Mouse (Mus musculus) lung, embryonic 14.5 days (tissue): ENCODE measurements around the gene Usp12. TPM values are rescaled to one million over a fixed set of nuclear protein-coding genes. Genes with fewer than 3 reads are reported as not detected.
"Not testable (repeated sequence)": the region's sequence is repeated elsewhere in the genome, so short reads cannot be mapped to it uniquely, and the experiment has no call there.

ENCODE experiments used
- ATAC-seq: fragments of 200-750 bp; cut with Nextera tagmentation; 2 replicates; pipeline ENCODE4 v1.8.0; 2017; ENCODE audit warnings: mild to moderate bottlenecking, moderate TSS enrichment, moderate library complexity; ENCODE audit not compliant: insufficient read depth
- DNase-seq: peaks from one replicate; pipeline ENCODE4 v3.0.0-alpha.2; 2015
- H3K27ac ChIP-seq: fragments of 300-500 bp; sonication (generic); 2 replicates; pipeline ENCODE4 v1.5.1; 2014; ENCODE audit warnings: low read depth, mild to moderate bottlenecking, moderate library complexity
- H3K27me3 ChIP-seq: fragments of 300-500 bp; sonication (generic); 2 replicates; pipeline ENCODE4 v1.6.1; 2014; ENCODE audit warnings: low read length, control low read depth; ENCODE audit not compliant: insufficient read depth
- H3K36me3 ChIP-seq: fragments of 300-500 bp; sonication (generic); 2 replicates; pipeline ENCODE4 v1.6.1; 2014; ENCODE audit warnings: control low read depth; ENCODE audit not compliant: insufficient read depth
- H3K4me1 ChIP-seq: fragments of 300-500 bp; sonication (generic); 2 replicates; pipeline ENCODE4 v1.6.1; 2014; ENCODE audit warnings: antibody characterized with exemption, control low read depth; ENCODE audit not compliant: insufficient read depth
- H3K4me2 ChIP-seq: fragments of 300-500 bp; sonication (generic); 2 replicates; pipeline ENCODE4 v1.6.1; 2014; ENCODE audit warnings: mild to moderate bottlenecking
- H3K4me3 ChIP-seq: fragments of 300-500 bp; sonication (generic); 2 replicates; pipeline ENCODE4 v1.5.1; 2014; ENCODE audit warnings: low read depth, low read length
- H3K9ac ChIP-seq: fragments of 300-500 bp; sonication (generic); 2 replicates; pipeline ENCODE4 v1.6.1; 2014
- H3K9me3 ChIP-seq: fragments of 300-500 bp; sonication (generic); 2 replicates; pipeline ENCODE4 v1.6.1; 2016; ENCODE audit warnings: low read depth, low read length, control low read depth
- CTCF ChIP-seq: IDR thresholded peaks from 2 replicates; pipeline ENCODE4 v1.5.1; 2016; ENCODE audit warnings: antibody characterized with exemption, low read depth
- WGBS: fragments of 180-500 bp; shearing (Covaris S2); extraction: QIAGEN DNeasy Blood & Tissue Kit; methylation state at CpG from one replicate; pipeline ENCODE4 v1.1.7; 2014; 5-methylcytosine and 5-hydroxymethylcytosine counted together
- polyA plus RNA-seq: library from polyadenylated mRNA; unstranded; fragments of >200 nt; fragmentation: Nextera tagmentation; extraction: Ambion mirVana; gene quantifications from 2 replicates; pipeline ENCODE4 v1.2.1, GENCODE M21; 2014

The Usp12 gene
- polyA plus RNA-seq, 1 experiment from 2014 or later = 13.7 TPM

DNA sequence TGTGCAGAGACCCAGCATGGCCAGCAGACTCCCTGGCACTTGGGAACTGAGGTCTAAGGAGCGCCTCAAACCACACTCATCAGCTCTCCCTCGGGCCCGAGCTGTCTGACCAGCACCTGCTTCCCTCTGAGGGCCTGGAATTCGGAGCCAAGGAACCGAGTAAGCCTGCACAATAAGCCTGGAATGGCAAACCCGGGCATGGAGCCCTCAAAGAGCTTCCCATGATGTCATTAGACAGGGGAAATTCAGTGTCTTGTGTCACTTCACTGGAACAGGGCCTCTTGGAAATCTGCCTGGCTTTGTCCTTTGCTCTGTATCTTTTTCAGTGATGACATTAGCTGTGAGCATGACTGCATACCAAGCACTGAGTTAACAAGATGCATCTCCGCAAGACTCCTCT lies 44.5 kb downstream of the Usp12 start:
- H3K4me3 ChIP-seq = no peak overlapping the region
- H3K4me1 ChIP-seq = no peaks in the 10 kb centered on the region
- DNase-seq (no peak), ATAC-seq (no peak)
- no peaks in the 10 kb centered on the region for H3K9me3 ChIP-seq
- H3K27me3 ChIP-seq = no peaks in the 10 kb centered on the region
- peaks cover 46% of the 10 kb centered on the region for H3K36me3 ChIP-seq
- 80% methylated on average over 7 of the region's 7 CpGs for WGBS
- no peak overlapping the region for H3K27ac ChIP-seq
- no peak for TF ChIP-seq CTCF
- no peak overlapping the region for H3K4me2 ChIP-seq
- H3K9ac ChIP-seq = no peak overlapping the region

DNA sequence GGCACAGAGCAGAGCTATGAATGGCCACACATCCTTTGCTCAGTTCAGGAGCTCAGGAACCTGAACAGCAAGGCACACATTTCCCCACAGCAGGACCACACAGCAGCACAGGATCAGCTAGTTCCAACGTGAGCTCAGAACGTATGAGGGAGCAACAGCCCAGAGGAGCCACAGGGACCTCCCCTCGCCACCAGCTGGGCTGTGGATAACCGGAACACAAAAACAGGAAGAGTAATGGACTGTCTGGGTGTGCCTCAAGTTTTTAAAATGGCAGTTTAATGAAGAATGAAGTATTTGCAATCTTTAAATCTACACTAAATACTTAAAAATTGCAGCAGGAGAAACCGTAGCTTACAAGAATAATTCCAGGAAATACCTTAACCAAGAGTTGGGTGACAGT lies 44.9 kb downstream of the Usp12 start:
- H3K36me3 ChIP-seq = peaks cover 46% of the 10 kb centered on the region
- no peak for ATAC-seq
- DNase-seq = no peak
- no peaks in the 10 kb centered on the region for H3K4me1 ChIP-seq
- no peaks in the 10 kb centered on the region for H3K9me3 ChIP-seq
- no peak overlapping the region for H3K27ac ChIP-seq
- TF ChIP-seq CTCF = no peak
- H3K4me2 ChIP-seq = no peak overlapping the region
- 58% methylated on average over 5 of the region's 5 CpGs for WGBS
- no peaks in the 10 kb centered on the region for H3K27me3 ChIP-seq
- H3K4me3 ChIP-seq = no peak overlapping the region
- H3K9ac ChIP-seq = no peak overlapping the region

DNA sequence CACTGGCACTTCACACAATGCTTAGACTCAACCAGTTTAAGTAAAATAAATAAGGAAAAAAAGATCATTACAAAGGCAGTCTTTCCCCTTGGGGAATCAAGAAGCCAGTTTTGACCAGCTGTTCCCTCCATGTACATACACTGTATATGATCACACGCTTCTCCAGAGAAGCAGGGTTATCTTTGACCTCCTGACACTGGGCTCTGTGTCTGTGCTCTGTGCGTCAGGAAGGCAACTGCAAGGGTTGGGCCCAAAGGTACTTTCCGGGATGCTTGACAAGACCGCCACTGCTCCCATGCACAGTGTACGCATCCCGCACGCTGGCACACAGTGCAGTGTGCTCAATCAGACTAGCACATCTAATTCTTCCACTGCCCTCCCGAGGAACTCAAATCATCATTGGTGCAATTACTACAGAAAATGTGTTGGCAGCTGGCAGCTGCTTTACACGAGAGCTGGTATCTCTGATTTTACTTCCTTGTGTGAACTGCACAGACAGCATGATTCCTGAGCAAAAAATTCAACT lies 57.8 kb downstream of the Usp12 start:
- Histone ChIP-seq H3K4me1 (no peaks in the 10 kb centered on the region), H3K4me3 (no peak overlapping the region), H3K27ac (no peak overlapping the region), H3K27me3 (no peaks in the 10 kb centered on the region), H3K9me3 (no peaks in the 10 kb centered on the region), H3K36me3 (peaks cover 49% of the 10 kb centered on the region), H3K4me2 (no peak overlapping the region), H3K9ac (no peak overlapping the region)
- no peak for TF ChIP-seq CTCF
- no peak for DNase-seq
- ATAC-seq = no peak
- 80% methylated on average over 9 of the region's 9 CpGs for WGBS

DNA sequence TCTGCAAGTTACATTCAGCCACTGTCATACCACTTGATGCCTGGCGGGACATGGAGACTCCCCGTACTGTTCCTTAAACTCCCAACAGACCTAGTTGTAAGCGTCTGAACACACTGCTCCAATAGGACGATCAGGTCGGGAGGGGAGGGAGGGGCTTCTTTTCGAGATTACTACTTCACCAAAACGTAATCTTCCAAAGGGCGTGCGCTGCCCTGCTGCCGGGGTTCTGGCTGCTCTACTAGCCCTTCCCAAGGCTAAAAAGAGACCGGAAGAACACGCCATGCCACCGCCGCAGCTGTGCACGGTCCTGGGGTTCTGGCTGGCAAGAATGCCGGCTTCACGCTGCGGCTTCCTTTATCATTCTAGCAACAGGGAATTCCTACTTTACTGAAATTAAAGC lies 58.5 kb downstream of the Usp12 start:
- no peak for DNase-seq
- Histone ChIP-seq H3K4me3 (no peak overlapping the region), H3K36me3 (peaks cover 49% of the 10 kb centered on the region), H3K4me1 (no peaks in the 10 kb centered on the region), H3K27ac (no peak overlapping the region), H3K9ac (no peak overlapping the region), H3K4me2 (no peak overlapping the region), H3K9me3 (no peaks in the 10 kb centered on the region), H3K27me3 (no peaks in the 10 kb centered on the region)
- TF ChIP-seq CTCF = no peak
- WGBS = 75% methylated on average over 18 of the region's 18 CpGs
- ATAC-seq = no peak

DNA sequence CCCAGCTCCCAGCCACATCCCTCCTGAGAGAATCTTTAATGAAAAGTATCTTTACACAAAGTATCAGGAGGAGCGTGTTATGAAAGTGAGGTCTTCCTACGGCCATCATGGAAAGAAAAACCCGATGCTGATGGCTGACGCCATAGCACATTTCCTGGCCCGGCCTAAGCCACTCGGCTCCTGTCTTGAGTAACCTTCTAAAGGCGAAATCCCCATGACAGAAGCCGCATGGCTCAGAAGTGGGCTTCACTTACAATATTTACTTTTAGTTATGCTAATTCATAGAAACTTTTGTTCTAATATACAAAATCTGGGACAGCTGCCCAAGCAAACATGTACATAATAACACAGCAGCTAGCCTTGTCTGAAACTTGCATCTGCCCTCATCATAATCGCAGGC lies 59.8 kb downstream of the Usp12 start:
- H3K4me3 ChIP-seq, H3K9me3 ChIP-seq, H3K27me3 ChIP-seq, H3K4me1 ChIP-seq, H3K27ac ChIP-seq, DNase-seq, H3K4me2 ChIP-seq, H3K9ac ChIP-seq: not testable (repeated sequence)
- WGBS = 70% methylated on average over 1 of the region's 9 CpGs
- H3K36me3 ChIP-seq = peaks cover 43% of the 10 kb centered on the region
- ATAC-seq = peak; percentile 42; the same call in 1 of the 2 replicates

DNA sequence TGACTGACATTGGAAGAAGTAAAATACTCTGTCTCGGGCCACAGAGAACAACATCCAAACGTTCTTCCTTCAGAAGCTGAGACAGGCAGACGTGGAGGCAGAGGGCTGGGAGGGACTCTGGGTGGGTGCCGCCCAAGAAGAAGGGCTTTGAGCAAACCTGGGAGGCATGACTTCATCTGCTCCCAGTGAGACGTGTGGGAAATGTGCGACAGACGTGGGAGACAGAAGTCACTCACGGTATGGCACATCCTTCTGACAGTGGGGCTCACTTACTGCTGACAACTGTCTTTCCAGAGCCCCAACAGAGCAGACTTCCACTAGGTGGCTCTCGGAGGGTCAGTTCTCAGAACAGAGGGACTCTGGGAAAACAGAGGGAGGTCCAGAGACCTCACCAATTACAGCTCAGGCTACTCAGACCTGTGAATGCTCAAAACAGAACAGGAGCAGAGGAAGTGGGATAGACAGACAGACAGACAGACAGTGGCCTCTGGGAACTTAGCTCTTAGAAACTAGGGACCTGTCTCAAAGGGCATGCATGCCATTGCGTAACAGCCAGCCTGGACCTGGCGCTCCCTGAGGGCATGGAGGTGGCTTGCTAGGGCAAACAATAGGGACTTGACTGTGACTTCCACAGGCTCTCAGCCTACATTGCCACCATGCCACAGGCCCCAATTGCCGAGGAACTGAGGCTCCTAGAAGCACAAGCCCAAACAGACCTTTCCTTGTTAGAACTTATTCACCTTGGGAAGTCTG lies 60.7 kb downstream of the Usp12 start:
- Histone ChIP-seq H3K4me2 (no peak overlapping the region), H3K9me3 (no peaks in the 10 kb centered on the region), H3K36me3 (peaks cover 34% of the 10 kb centered on the region), H3K27ac (no peak overlapping the region), H3K9ac (no peak overlapping the region), H3K4me3 (no peak overlapping the region), H3K27me3 (no peaks in the 10 kb centered on the region), H3K4me1 (no peaks in the 10 kb centered on the region)
- no peak for TF ChIP-seq CTCF
- WGBS = 71% methylated on average over 12 of the region's 12 CpGs
- ATAC-seq (no peak), DNase-seq (no peak)

DNA sequence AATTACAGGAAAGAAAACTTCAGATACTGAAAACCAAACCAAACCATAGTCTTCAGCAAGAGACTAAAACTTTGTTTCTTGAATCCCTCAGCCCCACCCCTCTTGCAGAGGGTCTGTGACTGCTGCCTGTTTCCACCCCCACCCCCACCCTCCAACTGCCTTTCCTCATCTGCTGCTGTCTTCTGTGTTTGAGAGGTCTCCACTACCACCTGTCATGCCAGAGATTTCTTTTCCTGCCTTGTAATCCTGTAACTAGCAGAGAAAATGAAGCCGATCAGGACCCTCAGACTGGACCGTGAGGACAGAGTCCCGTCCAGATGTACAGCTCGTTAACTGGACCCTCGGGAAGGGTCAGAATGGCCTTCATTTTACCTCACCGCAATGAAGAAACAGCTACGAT lies 61.4 kb downstream of the Usp12 start:
- no peaks in the 10 kb centered on the region for H3K9me3 ChIP-seq
- ATAC-seq (no peak), DNase-seq (no peak)
- no peak overlapping the region for H3K9ac ChIP-seq
- H3K4me2 ChIP-seq = no peak overlapping the region
- no peak for TF ChIP-seq CTCF
- no peak overlapping the region for H3K4me3 ChIP-seq
- WGBS = 88% methylated on average over 7 of the region's 7 CpGs
- no peaks in the 10 kb centered on the region for H3K4me1 ChIP-seq
- peaks cover 29% of the 10 kb centered on the region for H3K36me3 ChIP-seq
- H3K27ac ChIP-seq = no peak overlapping the region
- H3K27me3 ChIP-seq = no peaks in the 10 kb centered on the region

DNA sequence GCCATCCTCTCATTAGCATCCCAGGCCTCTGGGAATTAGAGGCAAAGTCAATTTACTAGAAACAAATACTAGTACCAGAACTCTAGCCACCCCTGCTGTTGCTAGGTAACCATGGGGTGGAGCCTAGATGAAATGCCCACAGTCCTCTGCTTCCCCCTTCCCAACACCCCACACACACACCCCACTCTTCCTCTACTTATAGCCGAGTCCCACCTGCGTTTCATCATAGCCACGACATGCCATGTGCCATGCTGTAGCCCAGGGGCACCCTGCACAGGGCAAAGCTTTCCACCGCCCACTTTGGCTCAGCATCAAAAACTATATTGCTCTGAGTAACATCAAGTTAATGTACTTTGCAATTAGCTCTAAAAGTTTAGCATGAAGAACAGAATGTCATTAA lies 67.8 kb downstream of the Usp12 start:
- Histone ChIP-seq H3K27ac (no peak overlapping the region), H3K4me2 (no peak overlapping the region), H3K27me3 (no peaks in the 10 kb centered on the region), H3K4me3 (no peak overlapping the region), H3K4me1 (peaks cover 3% of the 10 kb centered on the region; the same call in 1 of the 2 replicates), H3K36me3 (no peaks in the 10 kb centered on the region), H3K9me3 (no peaks in the 10 kb centered on the region), H3K9ac (no peak overlapping the region)
- no peak for ATAC-seq
- no peak for DNase-seq
- 82% methylated on average over 4 of the region's 4 CpGs for WGBS
- TF ChIP-seq CTCF = no peak
